ENCODE assay signal across 18 mouse cellular contexts in the genomic region with DNA sequence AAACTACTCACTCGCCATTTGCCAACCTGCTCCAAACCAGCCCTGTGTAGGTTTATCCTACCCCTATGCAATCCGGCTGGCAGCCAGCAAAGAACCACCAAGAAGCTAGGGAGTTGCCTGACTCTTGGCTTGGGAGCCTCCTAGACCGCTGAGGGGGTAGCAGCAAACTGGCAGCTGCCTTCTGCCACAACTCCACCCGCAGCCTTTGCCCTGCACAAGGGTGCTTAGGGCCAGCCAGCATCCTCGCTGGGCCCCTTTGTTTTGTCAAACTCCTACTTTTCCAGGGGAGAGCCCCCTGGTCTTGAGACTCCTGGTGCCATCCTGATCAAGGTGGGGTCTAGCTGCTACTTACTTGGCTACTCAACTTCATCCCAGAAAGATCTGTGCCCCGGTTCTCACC. TPM values are rescaled to one million over a fixed set of nuclear protein-coding genes. Genes with fewer than 3 reads are reported as not detected.
DNase-seq lines count a peak whose midpoint lies in the region; ATAC-seq and TF ChIP-seq lines count a peak whose summit lies in the region.
"Had no signal": no experiment of that assay in that cellular context is flagged by ENCODE, and none has a peak within 500 bp of the region (broad histone marks: within the 10 kb centered on the region; RNA-seq: fewer than 3 reads in every experiment).

No protein-coding gene starts in this region.

- H3K27me3 ChIP-seq in lung, embryonic 14.5 days (ENCODE audit: insufficient read depth, low read length), result peaks cover 38% of the 10 kb centered on the region
- H3K27me3 ChIP-seq in hindbrain, embryonic 14.5 days (ENCODE audit: control insufficient read depth, insufficient read depth, low read length), result peaks cover 95% of the 10 kb centered on the region
- H3K27me3 ChIP-seq in stomach, embryonic 15.5 days (replicated peaks), result peaks cover 2% of the 10 kb centered on the region; the same call in 1 of the 2 replicates
- H3K27me3 ChIP-seq in midbrain, embryonic 11.5 days (ENCODE audit: control insufficient read depth, insufficient read depth, low read length), result peaks cover 100% of the 10 kb centered on the region
- H3K27me3 ChIP-seq: Patski had no signal

- intact Hi-C loops in heart, postnatal 36 days (cut with DNase I), result no loop called here

- H3K9me3 ChIP-seq in lung, embryonic 14.5 days (ENCODE audit: low read depth, low read length), result no peaks in the 10 kb centered on the region
- no peaks in the 10 kb centered on the region for H3K9me3 ChIP-seq in hindbrain, embryonic 14.5 days (ENCODE audit: control insufficient read depth, low read length)
- no peaks in the 10 kb centered on the region for H3K9me3 ChIP-seq in stomach, embryonic 15.5 days
- H3K9me3 ChIP-seq in midbrain, embryonic 11.5 days (ENCODE audit: control insufficient read depth, low read length), result no peaks in the 10 kb centered on the region
- H3K9me3 ChIP-seq: forebrain, embryonic 15.5 days; liver, embryonic 13.5 days had no signal

- DNase-seq in lung, embryonic 14.5 days, result no peak
- DNase-seq in lung, postnatal 36 days, result no peak
- no peak for DNase-seq in hindbrain, embryonic 14.5 days (ENCODE audit: low spot score)
- DNase-seq in kidney, postnatal 14 days, result peak; percentile 46
- no peak for DNase-seq in cerebellum, adult 11 months
- DNase-seq in heart, postnatal 36 days, result no peak
- DNase-seq in midbrain, embryonic 11.5 days (ENCODE audit: low spot score, missing footprints), result no peak
- DNase-seq: cerebellum, adult 11-12 months; heart, postnatal 4 days; liver, embryonic 13.5 days; midbrain, embryonic 14.5 days; spleen, adult 18-20 months; thymus, postnatal 25 days had no signal

- peak overlapping the region; percentile 53 for H3K4me2 ChIP-seq in lung, embryonic 14.5 days
- H3K4me2 ChIP-seq in hindbrain, embryonic 14.5 days (replicated peaks), result peak overlapping the region; percentile 81
- peak overlapping the region; percentile 41 for H3K4me2 ChIP-seq in stomach, embryonic 15.5 days
- H3K4me2 ChIP-seq in midbrain, embryonic 11.5 days, result no peak overlapping the region
- H3K4me2 ChIP-seq: forebrain, embryonic 15.5 days had no signal

- H3K4me3 ChIP-seq in lung, embryonic 14.5 days (ENCODE audit: low read depth, low read length), result peak overlapping the region; percentile 13; the same call in 1 of the 2 replicates
- peak overlapping the region; percentile 20 for H3K4me3 ChIP-seq in hindbrain, embryonic 14.5 days (replicated peaks; ENCODE audit: low read length)
- H3K4me3 ChIP-seq in stomach, embryonic 15.5 days (replicated peaks), result no peak overlapping the region
- no peak overlapping the region for H3K4me3 ChIP-seq in midbrain, embryonic 11.5 days (ENCODE audit: low read depth, low read length)
- H3K4me3 ChIP-seq: forebrain, embryonic 15.5 days; liver, embryonic 13.5 days had no signal

- 15% methylated on average over 6 of the region's 6 CpGs for WGBS in lung, embryonic 14.5 days
- WGBS in hindbrain, embryonic 14.5 days, result 3% methylated on average over 6 of the region's 6 CpGs
- WGBS in stomach, embryonic 15.5 days, result 27% methylated on average over 6 of the region's 6 CpGs
- 3% methylated on average over 6 of the region's 6 CpGs for WGBS in midbrain, embryonic 11.5 days

- no peak for TF ChIP-seq CTCF in lung, embryonic 14.5 days (IDR thresholded peaks at IDR 0.05; ENCODE audit: low read depth)

- H3K27ac ChIP-seq in lung, embryonic 14.5 days (ENCODE audit: low read depth), result peak overlapping the region; percentile 77
- peak overlapping the region; percentile 100 for H3K27ac ChIP-seq in hindbrain, embryonic 14.5 days
- peak overlapping the region; percentile 71 for H3K27ac ChIP-seq in stomach, embryonic 15.5 days
- no peak overlapping the region for H3K27ac ChIP-seq in midbrain, embryonic 11.5 days (ENCODE audit: low read depth, low read length)
- H3K27ac ChIP-seq: forebrain, embryonic 15.5 days; liver, embryonic 13.5 days had no signal

- peak overlapping the region; percentile 6; the same call in 1 of the 2 replicates for H3K9ac ChIP-seq in lung, embryonic 14.5 days
- H3K9ac ChIP-seq in hindbrain, embryonic 14.5 days, result peak overlapping the region; percentile 99
- no peak overlapping the region for H3K9ac ChIP-seq in stomach, embryonic 15.5 days
- no peak overlapping the region for H3K9ac ChIP-seq in midbrain, embryonic 11.5 days (ENCODE audit: low read length)
- H3K9ac ChIP-seq: forebrain, embryonic 15.5 days; liver, embryonic 13.5 days had no signal

- ATAC-seq in lung, embryonic 14.5 days (ENCODE audit: insufficient read depth), result no peak
- ATAC-seq in hindbrain, embryonic 14.5 days (ENCODE audit: low FRiP score), result 0 out of 2 replicates have a peak, but pooled peaks have one; percentile 5
- no peak for ATAC-seq in stomach, embryonic 15.5 days (ENCODE audit: insufficient read depth, low FRiP score, low read depth)
- ATAC-seq in midbrain, embryonic 11.5 days (ENCODE audit: low FRiP score), result no peak
- ATAC-seq: CD4-positive, CD25-positive, alpha-beta regulatory T cell, adult 4 months; forebrain, embryonic 15.5 days; Patski had no signal

- no peaks in the 10 kb centered on the region; the same call in 1 of the 2 replicates for H3K36me3 ChIP-seq in lung, embryonic 14.5 days (ENCODE audit: insufficient read depth)
- no peaks in the 10 kb centered on the region for H3K36me3 ChIP-seq in hindbrain, embryonic 14.5 days (replicated peaks; ENCODE audit: control insufficient read depth, insufficient read depth)
- H3K36me3 ChIP-seq in stomach, embryonic 15.5 days, result no peaks in the 10 kb centered on the region
- H3K36me3 ChIP-seq in midbrain, embryonic 11.5 days (ENCODE audit: control insufficient read depth, insufficient read depth, low read length), result no peaks in the 10 kb centered on the region
- H3K36me3 ChIP-seq: forebrain, embryonic 15.5 days; liver, embryonic 13.5 days had no signal

- peaks cover 42% of the 10 kb centered on the region for H3K4me1 ChIP-seq in lung, embryonic 14.5 days (ENCODE audit: insufficient read depth)
- H3K4me1 ChIP-seq in hindbrain, embryonic 14.5 days (replicated peaks; ENCODE audit: control insufficient read depth, insufficient read depth, low read length), result peaks cover 17% of the 10 kb centered on the region
- H3K4me1 ChIP-seq in stomach, embryonic 15.5 days, result peaks cover 53% of the 10 kb centered on the region
- no peaks in the 10 kb centered on the region for H3K4me1 ChIP-seq in midbrain, embryonic 11.5 days (ENCODE audit: control insufficient read depth, insufficient read depth, low read length)
- H3K4me1 ChIP-seq: forebrain, embryonic 15.5 days had no signal

RNA-seq across cellular contexts. Expression of a gene that starts 6.9 kb away (rescaled TPM):
- 7.0 and 7.7 TPM in 2 replicates for polyA plus RNA-seq in lung, embryonic 14.5 days (2014; fragmentation: Nextera tagmentation; extraction: Ambion mirVana)
- 19.7 and 22.5 TPM in 2 replicates for polyA plus RNA-seq in hindbrain, embryonic 14.5 days (2014; fragmentation: Nextera tagmentation; extraction: Ambion mirVana)
- 4.4 and 5.3 TPM in 2 replicates for polyA plus RNA-seq in stomach, embryonic 15.5 days (2015; fragmentation: Nextera tagmentation; extraction: Ambion mirVana)
- under 1 TPM; 0.43 to 0.67 TPM for total RNA-seq in heart, postnatal 36 days (2021)
- polyA plus RNA-seq in midbrain, embryonic 11.5 days (2014; fragmentation: Nextera tagmentation; extraction: Ambion mirVana), result not detected in 2 replicates
- total RNA-seq: layer of hippocampus, postnatal 25 days had no signal
- polyA plus RNA-seq: CD4-positive, CD25-positive, alpha-beta regulatory T cell, adult 4 months; forebrain, embryonic 15.5 days; midbrain, embryonic 14.5 days had no signal

RNA-seq across cellular contexts. Expression of a gene that starts 7.4 kb away (rescaled TPM):
- polyA plus RNA-seq in lung, embryonic 14.5 days (2014; fragmentation: Nextera tagmentation; extraction: Ambion mirVana), result 2.3 and 2.6 TPM in 2 replicates
- 4.1 and 5.0 TPM in 2 replicates for polyA plus RNA-seq in hindbrain, embryonic 14.5 days (2014; fragmentation: Nextera tagmentation; extraction: Ambion mirVana)
- 2.6 and 3.1 TPM in 2 replicates for polyA plus RNA-seq in stomach, embryonic 15.5 days (2015; fragmentation: Nextera tagmentation; extraction: Ambion mirVana)
- under 1 TPM in 1 of 2 experiments, not detected in 1; 0.08 TPM for total RNA-seq in heart, postnatal 36 days (2021)
- polyA plus RNA-seq in midbrain, embryonic 11.5 days (2014; fragmentation: Nextera tagmentation; extraction: Ambion mirVana), result not detected in 2 replicates
- total RNA-seq: layer of hippocampus, postnatal 25 days had no signal
- polyA plus RNA-seq: CD4-positive, CD25-positive, alpha-beta regulatory T cell, adult 4 months; forebrain, embryonic 15.5 days; midbrain, embryonic 14.5 days had no signal

RNA-seq across cellular contexts. Expression of a gene that starts 19.7 kb away (rescaled TPM):
- polyA plus RNA-seq in lung, embryonic 14.5 days (2014; fragmentation: Nextera tagmentation; extraction: Ambion mirVana), result 58.3 and 58.5 TPM in 2 replicates
- polyA plus RNA-seq in hindbrain, embryonic 14.5 days (2014; fragmentation: Nextera tagmentation; extraction: Ambion mirVana), result 175 and 180 TPM in 2 replicates
- 19.8 and 20.2 TPM in 2 replicates for polyA plus RNA-seq in stomach, embryonic 15.5 days (2015; fragmentation: Nextera tagmentation; extraction: Ambion mirVana)
- total RNA-seq in heart, postnatal 36 days (2021), result under 1 TPM; 0.62 to 0.72 TPM
- polyA plus RNA-seq in midbrain, embryonic 11.5 days (2014; fragmentation: Nextera tagmentation; extraction: Ambion mirVana), result not detected in 2 replicates
- total RNA-seq: layer of hippocampus, postnatal 25 days had no signal
- polyA plus RNA-seq: CD4-positive, CD25-positive, alpha-beta regulatory T cell, adult 4 months; forebrain, embryonic 15.5 days; midbrain, embryonic 14.5 days had no signal

RNA-seq across cellular contexts. Expression of a gene that starts 20.0 kb away (rescaled TPM):
- polyA plus RNA-seq in lung, embryonic 14.5 days (2014; fragmentation: Nextera tagmentation; extraction: Ambion mirVana), result 14.4 and 15.2 TPM in 2 replicates
- 27.6 and 35.1 TPM in 2 replicates for polyA plus RNA-seq in hindbrain, embryonic 14.5 days (2014; fragmentation: Nextera tagmentation; extraction: Ambion mirVana)
- polyA plus RNA-seq in stomach, embryonic 15.5 days (2015; fragmentation: Nextera tagmentation; extraction: Ambion mirVana), result 8.8 and 12.2 TPM in 2 replicates
- under 1 TPM in 1 of 2 experiments, not detected in 1; 0.62 TPM for total RNA-seq in heart, postnatal 36 days (2021)
- polyA plus RNA-seq in midbrain, embryonic 11.5 days (2014; fragmentation: Nextera tagmentation; extraction: Ambion mirVana), result 0.14 and 0.26 TPM in 2 replicates
- total RNA-seq: layer of hippocampus, postnatal 25 days had no signal
- polyA plus RNA-seq: CD4-positive, CD25-positive, alpha-beta regulatory T cell, adult 4 months; forebrain, embryonic 15.5 days had no signal

RNA-seq across cellular contexts. Expression of a gene that starts 23.9 kb away (rescaled TPM):
- polyA plus RNA-seq in lung, embryonic 14.5 days (2014; fragmentation: Nextera tagmentation; extraction: Ambion mirVana), result 4.0 and 5.1 TPM in 2 replicates
- 25.4 and 29.8 TPM in 2 replicates for polyA plus RNA-seq in hindbrain, embryonic 14.5 days (2014; fragmentation: Nextera tagmentation; extraction: Ambion mirVana)
- polyA plus RNA-seq in stomach, embryonic 15.5 days (2015; fragmentation: Nextera tagmentation; extraction: Ambion mirVana), result 1.7 and 1.9 TPM in 2 replicates
- not detected for total RNA-seq in heart, postnatal 36 days (2021)
- polyA plus RNA-seq in midbrain, embryonic 11.5 days (2014; fragmentation: Nextera tagmentation; extraction: Ambion mirVana), result not detected in 2 replicates
- total RNA-seq: heart, postnatal 4 days; layer of hippocampus, postnatal 25 days had no signal
- polyA plus RNA-seq: CD4-positive, CD25-positive, alpha-beta regulatory T cell, adult 4 months; forebrain, embryonic 15.5 days; liver, embryonic 13.5 days; midbrain, embryonic 14.5 days had no signal

Comparison
In these comparisons a context has a peak if more than half of its experiments do, and no peak if none do; other contexts are left out.
1. H3K4me3 ChIP-seq: peak in lung, embryonic 14.5 days (single experiment) and hindbrain, embryonic 14.5 days (single experiment); none in stomach, embryonic 15.5 days (single experiment) and midbrain, embryonic 11.5 days (single experiment).
2. H3K9ac ChIP-seq: peak in lung, embryonic 14.5 days (single experiment) and hindbrain, embryonic 14.5 days (single experiment); none in stomach, embryonic 15.5 days (single experiment) and midbrain, embryonic 11.5 days (single experiment).
3. RNA of a gene that starts 19.7 kb away (polyA plus RNA-seq): 175 to 180 TPM in hindbrain, embryonic 14.5 days, 58.3 to 58.5 TPM in lung, embryonic 14.5 days and 19.8 to 20.2 TPM in stomach, embryonic 15.5 days; not detected in midbrain, embryonic 11.5 days; every median in the first group is over 10 times any median in the second.